Mouse (Mus musculus) liver, embryonic 14.5 days (tissue): ENCODE data around the gene Dpf2. TPM values are rescaled to one million over a fixed set of nuclear protein-coding genes. Genes with fewer than 3 reads are reported as not detected.

ENCODE experiments used
- ATAC-seq: fragments of 200-750 bp; cut with Nextera tagmentation; 2 replicates; pipeline ENCODE4 v1.8.0; 2017; ENCODE audit warnings: moderate number of reproducible peaks, mild to moderate bottlenecking, moderate library complexity; ENCODE audit not compliant: insufficient read depth
- DNase-seq, 3 experiments: peaks; one replicate each; pipeline ENCODE4 v3.0.0-alpha.2; 2012 to 2013; ENCODE audit warnings: low read depth in 3 of 3, low spot score in 3 of 3
- H3K27ac ChIP-seq: fragments of 300-500 bp; sonication (generic); 2 replicates; pipeline ENCODE4 v1.5.1; 2014; ENCODE audit warnings: moderate library complexity, mild to moderate bottlenecking, control low read depth, inconsistent platforms
- H3K27me3 ChIP-seq: fragments of 300-500 bp; sonication (generic); 2 replicates; pipeline ENCODE4 v1.6.1; 2014; ENCODE audit warnings: mild to moderate bottlenecking, low read length, moderate library complexity; ENCODE audit not compliant: control insufficient read depth, insufficient read depth
- H3K36me3 ChIP-seq: fragments of 300-500 bp; sonication (generic); replicated peaks from 2 replicates; pipeline ENCODE4 v1.6.1; 2014; ENCODE audit warnings: low read depth; ENCODE audit not compliant: control insufficient read depth, insufficient read depth
- H3K4me1 ChIP-seq, 2 experiments: fragments of 200-500 bp in 1 of 2; fragments of 300-500 bp in 1 of 2; sonication (generic) in 1 of 2; replicated peaks; 2 replicates each; pipeline ENCODE4 v1.6.1; 2012 to 2014; ENCODE audit warnings: antibody characterized with exemption in 1 of 2, inconsistent platforms in 1 of 2, low read length in 1 of 2; ENCODE audit not compliant: control insufficient read depth in 2 of 2, insufficient read depth in 2 of 2
- H3K4me2 ChIP-seq: fragments of 300-500 bp; sonication (generic); 2 replicates; pipeline ENCODE4 v1.6.1; 2014; ENCODE audit warnings: low read depth, mild to moderate bottlenecking, control low read depth, moderate library complexity
- H3K4me3 ChIP-seq, 2 experiments: fragments of 200-500 bp in 1 of 2; fragments of 300-500 bp in 1 of 2; sonication (generic) in 1 of 2; 2 replicates each; pipeline ENCODE4 v1.5.1; 2012 to 2014; ENCODE audit warnings: low read depth in 2 of 2, low read length in 2 of 2, mild to moderate bottlenecking in 2 of 2, control low read depth in 1 of 2, inconsistent platforms in 1 of 2, moderate library complexity in 1 of 2; ENCODE audit not compliant: insufficient read depth in 1 of 2
- H3K9ac ChIP-seq: fragments of 300-500 bp; sonication (generic); replicated peaks from 2 replicates; pipeline ENCODE4 v1.6.1; 2014; ENCODE audit warnings: mild to moderate bottlenecking, control low read depth, moderate library complexity
- H3K9me3 ChIP-seq: fragments of 300-500 bp; sonication (generic); 2 replicates; pipeline ENCODE4 v1.6.1; 2016; ENCODE audit warnings: low read length, mixed read lengths; ENCODE audit not compliant: control insufficient read depth
- CTCF ChIP-seq: IDR thresholded peaks from 2 replicates; pipeline ENCODE4 v1.5.1; 2016; ENCODE audit warnings: antibody characterized with exemption, low read depth, control low read depth
- EP300 ChIP-seq: IDR thresholded peaks from 2 replicates; pipeline ENCODE4 v1.6.1; 2016; ENCODE audit warnings: antibody characterized with exemption, low read depth
- WGBS: fragments of 180-500 bp; shearing (Covaris S2); extraction: QIAGEN DNeasy Blood & Tissue Kit; methylation state at CpG from one replicate; pipeline ENCODE4 v1.1.7; 2014; ENCODE audit not compliant: insufficient replicate concordance; 5-methylcytosine and 5-hydroxymethylcytosine counted together
- polyA plus RNA-seq, 2 experiments: library from polyadenylated mRNA; depleted of rRNA in 1 of 2; stranded (reverse) in 1 of 2; unstranded in 1 of 2; fragments of >200 nt; fragmentation: Nextera tagmentation in 1 of 2; extraction: Ambion mirVana in 1 of 2; gene quantifications; 2 replicates each; pipeline versions ENCODE4 v1.2.1 to v1.2.3; 2012 to 2014

The Dpf2 gene
- polyA plus RNA-seq, 2 experiments, result 35.3 to 45.1 TPM

GRCm38 (mm10) chr19:5942581-5942980 is 29.8 kb upstream of the Dpf2 start:
- H3K9me3 ChIP-seq, result no peaks in the 10 kb centered on the region

DNA sequence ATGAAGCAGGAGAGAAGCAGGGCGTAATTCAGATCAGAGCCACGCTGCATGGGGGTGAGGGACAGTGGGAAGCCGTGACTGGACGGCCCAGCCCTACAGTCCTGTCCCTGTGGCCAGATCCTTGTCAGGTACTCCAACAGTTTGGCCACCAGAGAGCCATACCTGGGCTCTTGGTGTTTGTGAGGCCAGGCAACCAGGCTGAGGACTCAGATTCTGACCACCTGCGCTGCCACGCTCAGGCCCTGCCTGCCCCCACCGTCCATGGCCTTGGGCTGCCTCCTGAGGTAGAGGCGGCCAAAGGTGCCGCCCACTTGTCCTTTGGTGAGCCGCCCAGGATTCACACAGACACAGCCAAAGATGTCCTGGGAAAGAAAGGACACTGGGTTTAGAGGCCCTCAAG is 27.8 kb upstream of the Dpf2 start:
- WGBS, result 85% methylated on average over 10 of the region's 10 CpGs
- H3K27ac ChIP-seq, result no peak overlapping the region

More at GRCm38 (mm10) chr19:5942581-5942980, 29.8 kb upstream of the Dpf2 start:
- no peak for DNase-seq
- Histone ChIP-seq H3K36me3 (peaks cover 35% of the 10 kb centered on the region), H3K27ac (no peak overlapping the region), H3K9ac (no peak overlapping the region), H3K4me1 (peaks cover 9 to 25% of the 10 kb centered on the region in 2 experiments), H3K27me3 (no peaks in the 10 kb centered on the region), H3K4me2 (no peak overlapping the region), H3K4me3 (no peak overlapping the region)
- no peak for ATAC-seq
- TF ChIP-seq EP300 (no peak), CTCF (no peak)
- WGBS, result 87% methylated on average over 7 of the region's 7 CpGs

DNA sequence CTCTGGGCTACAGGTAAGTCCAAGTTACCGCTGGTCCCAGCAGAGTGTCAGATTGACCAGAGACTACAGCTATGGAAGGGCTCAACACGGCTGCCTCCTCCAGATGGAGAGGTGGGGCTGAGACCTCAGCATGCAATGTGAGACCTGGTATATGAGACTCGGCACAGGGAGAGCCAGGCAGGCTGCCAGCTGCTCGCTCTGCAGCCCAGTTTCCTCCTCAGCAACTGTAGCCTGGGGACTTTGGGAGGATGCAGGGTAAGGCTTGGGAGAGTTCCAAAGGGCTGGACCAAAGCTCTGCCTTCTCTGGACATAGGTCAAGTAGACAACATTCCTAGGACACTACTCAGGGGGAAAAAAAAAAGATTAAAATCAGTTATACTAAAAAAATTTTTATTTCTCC is 27.4 kb upstream of the Dpf2 start:
- no peak overlapping the region for H3K27ac ChIP-seq
- no peak overlapping the region for H3K4me2 ChIP-seq
- no peak overlapping the region for H3K4me3 ChIP-seq
- no peak overlapping the region for H3K9ac ChIP-seq
- no peaks in the 10 kb centered on the region for H3K9me3 ChIP-seq
- DNase-seq (no peak), ATAC-seq (no peak)
- no peaks in the 10 kb centered on the region for H3K27me3 ChIP-seq
- H3K4me1 ChIP-seq, result peaks cover 12 to 25% of the 10 kb centered on the region in 2 experiments
- no peak for TF ChIP-seq EP300
- TF ChIP-seq CTCF, result no peak
- H3K36me3 ChIP-seq, result peaks cover 13% of the 10 kb centered on the region
- WGBS, result 81% methylated on average over 4 of the region's 4 CpGs

More for the DNA sequence above, 27.8 kb upstream of the Dpf2 start:
- H3K4me3 ChIP-seq, result no peak overlapping the region
- TF ChIP-seq EP300 (no peak), CTCF (no peak)
- H3K4me1 ChIP-seq, result peaks cover 12 to 25% of the 10 kb centered on the region in 2 experiments
- H3K27me3 ChIP-seq, result no peaks in the 10 kb centered on the region
- no peaks in the 10 kb centered on the region for H3K9me3 ChIP-seq
- no peak for DNase-seq
- no peak for ATAC-seq
- no peak overlapping the region for H3K9ac ChIP-seq
- no peak overlapping the region for H3K4me2 ChIP-seq
- peaks cover 18% of the 10 kb centered on the region for H3K36me3 ChIP-seq

- TF ChIP-seq CTCF (no peak), EP300 (no peak)
- H3K27ac ChIP-seq, result no peak overlapping the region
- no peaks in the 10 kb centered on the region; the same call in 1 of the 2 replicates for H3K27me3 ChIP-seq
- 87% methylated on average over 5 of the region's 5 CpGs for WGBS
- peaks cover 9% of the 10 kb centered on the region for H3K36me3 ChIP-seq
- ATAC-seq, result no peak
- no peak overlapping the region for H3K4me2 ChIP-seq
- DNase-seq, result no peak
- H3K4me3 ChIP-seq, result no peak overlapping the region
- no peak overlapping the region for H3K9ac ChIP-seq
- H3K4me1 ChIP-seq, result peaks cover 12 to 24% of the 10 kb centered on the region in 2 experiments
- no peaks in the 10 kb centered on the region for H3K9me3 ChIP-seq
These were observed 26.9 kb upstream of the Dpf2 start for GRCm38 (mm10) chr19:5939715-5940114.

DNA sequence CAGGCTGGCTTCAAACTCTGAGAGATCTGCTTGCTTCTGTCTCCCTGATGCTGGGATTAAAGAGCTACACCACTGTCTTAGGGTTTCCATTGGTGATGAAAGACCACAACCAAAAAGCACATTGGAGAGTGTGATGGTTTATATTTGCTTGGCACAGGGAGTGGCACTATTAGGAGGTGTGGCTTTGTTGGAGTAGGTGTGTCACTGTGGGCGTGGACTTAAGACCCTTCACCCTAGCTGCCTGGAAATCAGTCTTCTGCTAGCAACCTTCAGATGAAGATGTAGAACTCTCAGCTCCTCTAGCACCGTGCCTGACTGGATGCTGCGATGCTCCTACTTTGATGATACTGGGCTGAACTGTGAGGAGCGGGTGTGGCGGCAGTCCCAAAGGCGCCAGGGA is 25.7 kb upstream of the Dpf2 start:
- no peak overlapping the region; the same call in 1 of the 2 replicates for H3K9ac ChIP-seq
- peaks cover 12 to 21% of the 10 kb centered on the region in 2 experiments for H3K4me1 ChIP-seq
- 67% methylated on average over 6 of the region's 6 CpGs for WGBS
- DNase-seq (no peak), ATAC-seq (peak; percentile 50; the same call in 1 of the 2 replicates)
- H3K27ac ChIP-seq, result peak overlapping the region; percentile 45; the same call in 1 of the 2 replicates
- H3K36me3 ChIP-seq, result peaks cover 7% of the 10 kb centered on the region
- peak overlapping the region; percentile 50 for H3K4me2 ChIP-seq
- no peaks in the 10 kb centered on the region; the same call in 1 of the 2 replicates for H3K27me3 ChIP-seq
- no peaks in the 10 kb centered on the region for H3K9me3 ChIP-seq
- H3K4me3 ChIP-seq, result no peak overlapping the region
- TF ChIP-seq EP300, result no peak
- no peak for TF ChIP-seq CTCF
